Mouse (Mus musculus) liver, embryonic 13.5 days (tissue): Measurements from ENCODE around the gene Cbfb. TPM values are rescaled to one million over a fixed set of nuclear protein-coding genes. Genes with fewer than 3 reads are reported as not detected.

Experiments
- ATAC-seq: fragments of 200-750 bp; cut with Nextera tagmentation; 2 replicates; pipeline ENCODE4 v1.8.0; 2017; ENCODE audit warnings: low read depth, mild to moderate bottlenecking, moderate number of reproducible peaks, moderate library complexity
- DNase-seq: peaks from one replicate; pipeline ENCODE4 v3.0.0; 2022
- H3K27ac ChIP-seq: fragments of 300-500 bp; sonication (generic); 2 replicates; pipeline ENCODE4 v1.5.1; 2015; ENCODE audit warnings: moderate library complexity, mild to moderate bottlenecking, inconsistent platforms
- H3K27me3 ChIP-seq: fragments of 300-500 bp; sonication (generic); 2 replicates; pipeline ENCODE4 v1.6.1; 2015; ENCODE audit warnings: mild to moderate bottlenecking, inconsistent platforms
- H3K36me3 ChIP-seq: fragments of 300-500 bp; sonication (generic); 2 replicates; pipeline ENCODE4 v1.6.1; 2015; ENCODE audit warnings: mild to moderate bottlenecking, inconsistent platforms
- H3K4me1 ChIP-seq: fragments of 300-500 bp; sonication (generic); replicated peaks from 2 replicates; pipeline ENCODE4 v1.6.1; 2015; ENCODE audit warnings: inconsistent platforms
- H3K4me2 ChIP-seq: fragments of 300-500 bp; sonication (generic); 2 replicates; pipeline ENCODE4 v1.6.1; 2015; ENCODE audit warnings: inconsistent platforms, mild to moderate bottlenecking, moderate library complexity
- H3K4me3 ChIP-seq: fragments of 300-500 bp; sonication (generic); replicated peaks from 2 replicates; pipeline ENCODE4 v1.5.1; 2015; ENCODE audit warnings: mild to moderate bottlenecking, inconsistent platforms
- H3K9ac ChIP-seq: fragments of 300-500 bp; sonication (generic); 2 replicates; pipeline ENCODE4 v1.6.1; 2015; ENCODE audit warnings: mild to moderate bottlenecking, inconsistent platforms
- H3K9me3 ChIP-seq: fragments of 300-500 bp; sonication (generic); replicated peaks from 2 replicates; pipeline ENCODE4 v1.6.1; 2016; ENCODE audit warnings: inconsistent platforms
- WGBS: fragments of 180-500 bp; shearing (Covaris S2); methylation state at CpG from one replicate; pipeline ENCODE4 v1.1.7; 2015; ENCODE audit not compliant: insufficient replicate concordance; 5-methylcytosine and 5-hydroxymethylcytosine counted together
- polyA plus RNA-seq: library from polyadenylated mRNA; unstranded; fragments of >200 nt; fragmentation: Nextera tagmentation; extraction: Ambion mirVana; gene quantifications from 2 replicates; pipeline ENCODE4 v1.2.1, GENCODE M21; 2015

The Cbfb gene
- polyA plus RNA-seq, 1 experiment from 2014 or later = 8.9 TPM

GRCm38 (mm10) chr8:105186467-105187005, 16.1 kb downstream of the Cbfb start:
- Histone ChIP-seq H3K27me3 (no peaks in the 10 kb centered on the region), H3K9ac (no peak overlapping the region), H3K4me1 (no peaks in the 10 kb centered on the region), H3K27ac (no peak overlapping the region), H3K4me2 (no peak overlapping the region), H3K36me3 (no peaks in the 10 kb centered on the region), H3K9me3 (no peaks in the 10 kb centered on the region), H3K4me3 (no peak overlapping the region)
- ATAC-seq = no peak
- 66% methylated on average over 1 of the region's 1 CpGs for WGBS
- DNase-seq = no peak

GRCm38 (mm10) chr8:105192182-105192581, 21.7 kb downstream of the Cbfb start:
- Histone ChIP-seq H3K9ac (no peak overlapping the region), H3K4me2 (no peak overlapping the region), H3K4me3 (no peak overlapping the region), H3K9me3 (no peaks in the 10 kb centered on the region), H3K27me3 (no peaks in the 10 kb centered on the region), H3K36me3 (peaks cover 11% of the 10 kb centered on the region), H3K27ac (no peak overlapping the region), H3K4me1 (no peaks in the 10 kb centered on the region)
- ATAC-seq = no peak
- DNase-seq = no peak
- 80% methylated on average over 5 of the region's 5 CpGs for WGBS

- WGBS = 58% methylated on average over 1 of the region's 1 CpGs
- Histone ChIP-seq H3K9me3 (no peaks in the 10 kb centered on the region), H3K4me1 (peaks cover 15% of the 10 kb centered on the region), H3K27me3 (no peaks in the 10 kb centered on the region), H3K36me3 (peaks cover 4% of the 10 kb centered on the region; the same call in 1 of the 2 replicates), H3K27ac (no peak overlapping the region), H3K9ac (no peak overlapping the region), H3K4me2 (no peak overlapping the region), H3K4me3 (no peak overlapping the region)
- no peak for DNase-seq
- ATAC-seq = no peak
Measured at GRCm38 (mm10) chr8:105205748-105206147, 35.3 kb downstream of the Cbfb start.

- ATAC-seq = no peak
- no peaks in the 10 kb centered on the region for H3K27me3 ChIP-seq
- H3K4me1 ChIP-seq = peaks cover 15% of the 10 kb centered on the region
- no peak overlapping the region for H3K4me2 ChIP-seq
- no peak overlapping the region for H3K9ac ChIP-seq
- H3K27ac ChIP-seq = no peak overlapping the region
- no peaks in the 10 kb centered on the region for H3K9me3 ChIP-seq
- no peak overlapping the region for H3K4me3 ChIP-seq
- no peak for DNase-seq
- no peaks in the 10 kb centered on the region for H3K36me3 ChIP-seq
- WGBS = 65% methylated on average over 7 of the region's 7 CpGs
Measured at GRCm38 (mm10) chr8:105206766-105207275, 36.3 kb downstream of the Cbfb start.

- Histone ChIP-seq H3K4me2 (no peak overlapping the region), H3K9me3 (no peaks in the 10 kb centered on the region)
Measured at GRCm38 (mm10) chr8:105207675-105208273, 37.3 kb downstream of the Cbfb start.

GRCm38 (mm10) chr8:105209153-105210110, 39.0 kb downstream of the Cbfb start:
- H3K4me3 ChIP-seq = no peak overlapping the region
- no peaks in the 10 kb centered on the region for H3K9me3 ChIP-seq
- DNase-seq = no peak
- no peak overlapping the region for H3K9ac ChIP-seq
- H3K27ac ChIP-seq = 0 out of 2 replicates have a peak overlapping the region, but pooled peaks have one; percentile 12
- whole genome bisulfite sequencing = 32% methylated on average over 1 of the region's 1 CpGs
- H3K36me3 ChIP-seq = no peaks in the 10 kb centered on the region
- peaks cover 15% of the 10 kb centered on the region for H3K4me1 ChIP-seq
- ATAC-seq = peak; percentile 57; the same call in 1 of the 2 replicates
- no peaks in the 10 kb centered on the region for H3K27me3 ChIP-seq
- no peak overlapping the region for H3K4me2 ChIP-seq

More at GRCm38 (mm10) chr8:105207675-105208273, 37.3 kb downstream of the Cbfb start:
- Histone ChIP-seq H3K36me3 (no peaks in the 10 kb centered on the region), H3K9ac (no peak overlapping the region), H3K4me3 (no peak overlapping the region), H3K27me3 (no peaks in the 10 kb centered on the region), H3K27ac (no peak overlapping the region), H3K4me1 (peaks cover 15% of the 10 kb centered on the region)
- ATAC-seq (no peak), DNase-seq (no peak)
- WGBS = 40% methylated on average over 2 of the region's 2 CpGs

- H3K4me3 ChIP-seq = no peak overlapping the region
- peaks cover 10% of the 10 kb centered on the region for H3K4me1 ChIP-seq
- no peak for ATAC-seq
- no peaks in the 10 kb centered on the region for H3K36me3 ChIP-seq
- H3K9me3 ChIP-seq = no peaks in the 10 kb centered on the region
- WGBS = 80% methylated on average over 5 of the region's 5 CpGs
- H3K27me3 ChIP-seq = no peaks in the 10 kb centered on the region
- no peak overlapping the region for H3K4me2 ChIP-seq
- H3K9ac ChIP-seq = no peak overlapping the region
- no peak overlapping the region for H3K27ac ChIP-seq
- DNase-seq = no peak
Measured at GRCm38 (mm10) chr8:105214104-105214503, 43.6 kb downstream of the Cbfb start.

- H3K9ac ChIP-seq = no peak overlapping the region
- no peaks in the 10 kb centered on the region for H3K9me3 ChIP-seq
- DNase-seq = no peak
- no peak overlapping the region for H3K4me2 ChIP-seq
- no peaks in the 10 kb centered on the region for H3K36me3 ChIP-seq
- H3K4me1 ChIP-seq = no peaks in the 10 kb centered on the region
- no peak overlapping the region for H3K27ac ChIP-seq
- no peak for ATAC-seq
- H3K27me3 ChIP-seq = no peaks in the 10 kb centered on the region
- WGBS = 59% methylated on average over 5 of the region's 5 CpGs
- H3K4me3 ChIP-seq = no peak overlapping the region
Measured at GRCm38 (mm10) chr8:105217926-105218522, 47.5 kb downstream of the Cbfb start.

- H3K4me1 ChIP-seq = peaks cover 34% of the 10 kb centered on the region
- ATAC-seq = no peak
- no peaks in the 10 kb centered on the region for H3K27me3 ChIP-seq
- no peaks in the 10 kb centered on the region for H3K9me3 ChIP-seq
- no peaks in the 10 kb centered on the region for H3K36me3 ChIP-seq
- no peak overlapping the region for H3K4me3 ChIP-seq
- no peak for DNase-seq
- peak overlapping the region; percentile 82 for H3K4me2 ChIP-seq
- 75% methylated on average over 7 of the region's 7 CpGs for WGBS
- H3K27ac ChIP-seq = peak overlapping the region; percentile 83; the same call in 1 of the 2 replicates
- peak overlapping the region; percentile 76; the same call in 1 of the 2 replicates for H3K9ac ChIP-seq
Measured at GRCm38 (mm10) chr8:105223850-105224249, 53.4 kb downstream of the Cbfb start.

- Histone ChIP-seq H3K9me3 (no peaks in the 10 kb centered on the region), H3K4me3 (peak within 1 kb of the TSS; percentile 91), H3K9ac (peak within 1 kb of the TSS; percentile 94), H3K36me3 (no peaks in the 10 kb centered on the region), H3K27ac (peak within 1 kb of the TSS; percentile 89), H3K4me1 (peaks cover 34% of the 10 kb centered on the region), H3K4me2 (peak within 1 kb of the TSS; percentile 82), H3K27me3 (no peaks in the 10 kb centered on the region)
- DNase-seq (peak; percentile 96), ATAC-seq (peak; percentile 91)
- WGBS = 5% methylated on average over 34 of the region's 34 CpGs
Measured at GRCm38 (mm10) chr8:105224413-105225271, 54.2 kb downstream of the Cbfb start, which contains the start of gene D230025D16Rik. Gene D230025D16Rik (plus strand): TSS chr8:105225145.
